Mouse (Mus musculus): ENCODE results near the gene Arhgdib.

DNA sequence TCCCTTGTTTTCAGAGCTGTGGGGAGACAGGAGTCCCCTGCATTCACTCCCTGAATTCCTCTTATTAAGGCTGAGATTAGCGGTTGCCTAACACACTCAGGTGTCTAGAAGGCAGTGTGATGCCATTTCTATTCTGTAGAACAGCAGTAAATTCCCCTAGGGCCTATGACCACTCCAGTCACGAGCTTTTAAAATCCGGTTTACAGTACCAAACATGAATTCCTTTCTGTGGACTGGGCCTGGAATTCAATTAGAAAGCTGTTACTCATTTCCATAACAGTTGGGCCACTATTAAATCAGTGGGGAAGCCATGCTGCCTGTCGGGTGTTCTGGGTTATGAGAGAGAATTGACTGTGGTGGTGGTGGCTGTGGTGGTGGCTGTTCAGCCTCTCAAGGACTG lies 6.0 kb upstream of the Arhgdib start:
- TF ChIP-seq POLR2A (IDR thresholded peaks at IDR 0.05; ENCODE audit: insufficient read length, low read depth) (no peak), MAX (IDR thresholded peaks at IDR 0.05; ENCODE audit: low read depth) (no peak), REST (IDR thresholded peaks at IDR 0.05; ENCODE audit: insufficient read depth, insufficient read length) (no peak), POLR2AphosphoS2 (IDR thresholded peaks at IDR 0.05; ENCODE audit: insufficient read length, low read depth) (no peak), MYOG (IDR thresholded peaks at IDR 0.05; ENCODE audit: control insufficient read depth in 1 of 3, insufficient read depth in 1 of 3, insufficient read length in 2 of 3, low read depth in 2 of 3) (no peak), USF1 (IDR thresholded peaks at IDR 0.05; ENCODE audit: low read depth) (no peak), CEBPB (IDR thresholded peaks at IDR 0.05; ENCODE audit: insufficient read depth, poor library complexity, severe bottlenecking) (no peak), SRF (IDR thresholded peaks at IDR 0.05; ENCODE audit: control insufficient read depth, insufficient read length, low read depth) (no peak), TCF3 (IDR thresholded peaks at IDR 0.05; ENCODE audit: insufficient read length, low read depth) (no peak), MYOD1 (IDR thresholded peaks at IDR 0.05; ENCODE audit: control insufficient read depth in 1 of 3, insufficient read length in 2 of 3, low read depth in 2 of 3) (no peak), TCF12 (IDR thresholded peaks at IDR 0.05; ENCODE audit: insufficient read depth, poor library complexity, severe bottlenecking) (no peak), E2F4 (IDR thresholded peaks at IDR 0.05; ENCODE audit: insufficient read depth) (no peak)
